Mouse (Mus musculus) left cerebral cortex, postnatal 10 days (tissue): ENCODE measurements at regions not wholly inside any gene's neighbourhood (a gene's known extent, or its start where the extent isn't known, plus 50 kb on each side); places are given as distances from the start of the nearest gene placed in this dataset.

Experiments used
- DNase-seq, 2 experiments: peaks; one replicate each; pipeline ENCODE4 v3.0.0; 2021 to 2022; ENCODE audit warnings: low spot score in 2 of 2, mixed read lengths in 1 of 2; ENCODE audit errors: extremely low spot score in 1 of 2
- intact Hi-C: fragments of 180-260 bp; cut with DNase I; formaldehyde crosslinking; loops from one replicate; pipeline ENCODE4 v1.15.1; 2025

DNA sequence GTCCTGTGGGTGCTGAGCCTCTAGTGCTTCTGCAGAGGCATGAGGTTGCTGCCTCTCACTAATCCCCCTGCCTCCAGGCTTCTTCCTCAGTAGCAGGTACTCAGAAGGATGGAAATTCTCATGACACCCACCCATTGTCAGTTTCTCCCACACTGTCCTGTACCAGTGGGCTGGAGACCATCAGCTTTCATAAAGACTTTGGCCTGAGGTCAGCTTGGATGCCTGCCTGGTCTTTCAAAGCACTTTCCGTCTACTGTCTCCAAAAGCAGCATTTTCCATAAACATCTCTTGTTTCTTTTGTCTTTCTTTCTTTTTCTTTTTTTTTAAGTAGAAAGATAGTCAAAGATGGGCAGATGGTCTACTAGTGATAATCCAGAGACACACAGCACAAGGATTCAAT is 257.6 kb upstream of the Adamts9 start:
- intact Hi-C loops = no loop called here
- DNase-seq = no peak

DNA sequence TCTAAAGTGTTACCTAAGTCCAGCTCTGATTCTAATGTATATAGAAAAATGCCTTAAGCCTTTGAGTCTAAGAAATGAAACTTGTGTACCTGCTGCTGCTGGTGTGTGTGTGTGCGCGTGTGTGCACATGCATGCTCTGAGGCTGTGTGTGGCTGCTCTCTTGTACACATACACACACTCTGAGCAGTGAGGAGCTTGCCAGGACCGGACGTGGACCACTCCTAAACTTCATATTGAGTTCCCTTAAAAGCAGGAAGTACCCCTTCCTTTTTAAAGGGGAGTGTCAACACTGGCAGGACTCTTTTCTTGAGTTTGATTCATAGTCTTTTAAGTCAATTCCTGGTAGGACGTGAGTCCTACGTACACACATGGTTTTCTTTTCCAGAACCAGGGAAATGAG is 251.4 kb upstream of the Adamts9 start:
- intact Hi-C loops = no loop called here
- no peak for DNase-seq

DNA sequence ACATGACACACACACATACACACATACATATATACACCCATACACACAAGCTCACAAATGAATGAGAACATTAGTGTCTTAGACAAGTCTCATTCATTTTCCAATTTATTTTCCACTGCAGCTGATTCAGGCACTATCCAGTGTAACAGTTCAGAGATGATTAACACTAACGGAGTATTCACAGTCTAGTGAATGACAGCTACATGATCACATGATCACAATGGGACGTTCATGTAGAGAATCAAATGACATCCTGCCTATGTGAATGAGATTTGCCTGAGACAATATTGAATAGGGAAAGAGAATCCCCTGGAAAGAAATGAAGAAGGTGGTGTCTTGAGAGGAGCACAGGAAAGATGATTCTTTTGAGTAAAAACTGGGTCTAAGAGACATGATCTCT is 249.7 kb upstream of the Adamts9 start:
- intact Hi-C loops = no loop called here

DNA sequence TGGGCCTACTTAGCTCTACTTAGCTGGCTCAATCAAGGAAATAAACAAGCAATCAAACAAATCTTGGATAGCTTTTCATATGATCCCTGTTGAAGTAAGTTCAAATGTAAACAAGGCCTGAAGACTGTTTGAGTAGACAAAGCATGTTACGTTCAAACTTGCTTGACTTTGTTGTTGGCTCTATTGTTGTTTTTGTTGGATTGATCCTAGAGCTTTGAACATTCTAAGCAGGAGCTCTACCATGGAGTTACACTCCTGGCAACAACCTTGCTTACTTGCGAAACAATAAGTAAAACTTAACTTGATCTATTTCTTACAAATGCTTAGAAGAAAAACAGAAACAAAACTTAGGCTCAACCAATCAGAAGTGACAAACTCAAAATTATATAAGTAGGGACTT is 247.7 kb upstream of the Adamts9 start:
- intact Hi-C loops = no loop called here
- no peak for DNase-seq

More for the DNA sequence above, 249.7 kb upstream of the Adamts9 start:
- no peak for DNase-seq

DNA sequence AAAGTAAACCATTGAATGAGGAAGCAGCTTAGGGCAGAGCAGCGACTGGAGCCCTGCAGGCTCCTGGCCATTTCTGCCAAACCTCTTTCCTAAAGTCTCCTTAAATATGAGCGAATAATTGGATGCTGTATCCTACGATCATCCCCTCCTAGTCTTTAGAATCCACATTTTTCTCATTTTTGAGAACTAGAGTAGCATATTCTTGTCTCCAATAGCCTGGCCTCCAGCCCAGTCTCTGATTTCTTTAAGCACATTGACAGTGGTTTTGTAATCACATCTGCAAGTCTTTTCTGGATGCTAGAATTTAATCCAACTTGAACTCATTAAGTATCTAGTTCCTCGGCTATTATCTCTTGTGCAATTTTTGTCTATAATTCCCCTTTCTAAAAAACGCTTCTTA is 225.2 kb upstream of the Adamts9 start:
- intact Hi-C loops = no loop called here
- peak in 1 of 2 experiments; percentile 11 for DNase-seq

DNA sequence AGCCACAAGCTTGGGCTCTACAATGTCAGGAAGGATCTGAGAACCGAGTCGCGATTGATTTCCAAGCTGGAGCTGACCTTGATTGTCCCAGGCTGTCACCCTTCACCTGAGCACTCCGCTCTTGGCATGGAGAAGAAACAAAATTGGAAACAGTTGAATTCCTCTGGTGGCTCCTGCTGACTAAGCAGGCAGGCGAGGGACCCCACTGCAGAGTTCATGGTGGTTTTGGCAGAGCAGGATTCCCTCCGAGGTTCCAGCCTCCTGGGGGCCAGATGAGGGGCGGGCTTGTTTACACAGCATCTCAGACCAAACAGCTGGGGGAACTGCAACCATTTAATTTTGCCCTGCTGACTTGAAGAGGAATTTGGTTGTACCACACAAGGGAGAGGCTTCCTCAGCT is 224.0 kb upstream of the Adamts9 start:
- peak in 1 of 2 experiments; percentile 59 for DNase-seq
- intact Hi-C loops = no loop called here

DNA sequence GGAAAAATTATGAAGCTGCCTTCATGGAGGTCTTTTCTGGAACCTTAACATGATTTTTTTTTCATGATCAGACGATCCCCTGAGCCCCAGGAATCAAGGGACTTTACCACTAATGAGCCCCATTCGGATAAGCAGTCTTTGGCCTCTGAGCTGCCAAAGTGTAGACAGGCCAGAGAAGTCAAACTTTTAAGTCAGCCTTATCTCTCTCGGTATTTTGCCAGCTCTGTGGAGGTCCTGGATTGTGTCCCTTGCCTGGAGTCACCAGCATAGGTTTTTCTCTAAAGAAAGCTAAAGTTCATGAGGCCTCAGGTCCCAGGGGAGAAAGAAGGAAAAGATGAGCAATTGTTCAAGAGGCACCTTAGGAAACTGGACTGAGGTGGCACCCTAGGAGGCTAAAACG is 222.7 kb upstream of the Adamts9 start:
- intact Hi-C loops = no loop called here
- DNase-seq = no peak

DNA sequence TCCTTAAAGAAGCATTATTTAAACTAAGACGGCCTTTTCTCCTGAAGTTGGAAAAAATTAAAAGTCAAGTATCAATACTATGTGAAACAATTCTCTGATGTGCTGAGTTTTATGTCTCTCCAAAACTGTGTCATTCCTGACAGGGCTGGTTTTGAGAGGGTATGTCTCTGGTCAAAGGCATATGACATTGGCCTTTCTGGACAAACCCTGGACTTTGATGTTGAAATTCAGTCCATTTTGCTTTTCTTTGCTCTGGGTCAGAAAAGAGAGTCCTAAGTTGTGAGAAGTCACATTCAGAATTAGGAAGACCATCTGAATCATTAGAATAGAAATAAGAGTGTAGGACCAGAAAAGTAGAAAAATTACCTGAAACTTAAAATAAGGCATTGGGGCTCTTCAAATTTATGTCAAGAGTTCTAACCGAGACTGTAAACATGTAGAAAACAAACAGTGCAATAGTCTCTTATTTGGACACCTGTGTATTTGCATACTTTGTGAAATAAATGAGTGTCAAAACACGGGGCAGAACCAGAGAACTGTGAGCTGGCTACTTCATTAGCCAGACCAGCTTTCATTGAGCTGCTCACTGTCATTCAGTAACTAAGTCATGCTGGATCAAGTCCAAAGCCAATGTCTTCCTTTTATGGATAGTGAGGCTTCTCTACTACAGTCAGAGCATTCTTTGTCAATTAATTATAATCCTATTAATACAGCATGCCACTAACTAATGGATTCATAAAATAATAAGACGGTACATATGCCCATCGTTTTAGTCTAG is 209.3 kb upstream of the Adamts9 start:
- intact Hi-C loops = no loop called here
- DNase-seq = no peak

DNA sequence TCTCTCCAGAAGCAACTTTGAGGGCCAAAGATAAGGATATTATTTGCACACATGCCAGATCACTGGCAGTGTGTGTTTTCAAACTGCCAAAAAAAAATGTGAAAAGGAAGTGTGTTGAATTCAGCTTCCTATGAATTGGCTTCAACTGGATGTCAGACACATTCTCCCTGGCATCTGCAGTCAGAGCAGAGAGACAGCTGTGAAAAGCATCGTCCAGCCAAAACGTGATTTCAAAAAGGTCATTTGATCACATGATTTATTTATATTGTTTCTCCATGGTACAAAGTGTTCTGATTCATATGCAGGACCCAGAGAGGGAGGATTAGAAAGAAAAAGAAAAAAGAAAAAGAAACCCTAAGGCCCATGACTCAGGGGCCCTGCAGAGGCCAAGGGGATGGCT is 207.2 kb upstream of the Adamts9 start:
- intact Hi-C loops = no loop called here
- DNase-seq = no peak

DNA sequence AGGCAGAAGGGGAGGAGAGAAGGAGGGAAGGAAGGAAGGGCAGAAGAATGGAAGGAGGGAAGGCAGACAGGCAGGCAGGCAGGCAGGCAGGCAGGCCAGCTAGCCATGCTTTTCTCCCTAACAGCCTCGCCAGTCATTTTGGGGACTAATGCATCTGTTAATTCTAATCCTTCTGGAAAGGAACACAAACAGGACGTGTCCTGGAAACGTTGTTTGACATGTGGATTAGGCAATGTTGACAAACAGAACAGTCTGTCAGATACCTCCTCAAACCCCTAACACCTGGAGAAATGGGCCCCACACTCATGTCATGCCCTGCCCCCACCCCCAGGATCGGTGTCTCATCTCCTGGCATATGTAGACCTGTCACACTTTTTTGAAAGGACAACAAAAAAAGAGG is 206.7 kb upstream of the Adamts9 start:
- intact Hi-C loops = no loop called here
- no peak for DNase-seq

DNA sequence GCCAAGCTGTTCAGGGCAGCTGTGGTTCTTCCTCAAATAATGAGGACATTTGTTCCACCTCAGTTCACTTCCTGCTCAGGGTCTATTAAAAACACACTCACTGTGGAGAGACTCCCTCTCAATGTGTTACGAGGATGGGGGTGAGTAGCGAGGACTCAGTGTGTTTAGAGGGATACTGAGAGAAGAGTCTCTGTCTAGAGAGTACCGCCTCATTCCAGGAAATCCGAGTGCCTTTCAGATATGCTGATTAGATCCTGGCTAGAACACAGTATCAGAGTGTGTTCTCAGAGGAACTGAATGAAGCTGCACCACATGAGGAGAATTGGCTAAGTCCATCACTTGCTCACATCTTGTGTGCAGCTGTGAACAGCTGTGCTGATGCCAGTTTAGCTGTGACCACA is 197.0 kb upstream of the Adamts9 start:
- DNase-seq = peak; percentile 29 to 53

DNA sequence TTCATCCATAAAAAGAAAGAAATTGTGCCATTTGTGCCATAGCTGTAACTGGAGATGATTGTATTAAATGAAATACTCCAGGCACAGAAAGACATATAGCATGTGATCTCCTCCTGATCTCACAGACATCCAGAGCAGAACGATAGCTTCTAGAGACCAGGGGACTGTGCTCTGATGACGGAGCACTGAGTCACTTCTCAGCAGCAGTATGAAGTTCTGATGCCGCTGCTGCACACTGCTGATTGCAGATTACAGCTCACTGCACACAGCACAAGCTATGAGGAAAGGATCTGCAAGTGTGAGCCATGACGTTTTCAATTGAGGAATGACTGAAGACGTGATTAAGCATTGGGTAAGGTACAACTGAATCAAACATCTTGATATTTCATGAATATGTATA is 190.6 kb upstream of the Adamts9 start:
- intact Hi-C loops = no loop called here
- no peak for DNase-seq

More for the DNA sequence above, 197.0 kb upstream of the Adamts9 start:
- intact Hi-C loops = no loop called here

DNA sequence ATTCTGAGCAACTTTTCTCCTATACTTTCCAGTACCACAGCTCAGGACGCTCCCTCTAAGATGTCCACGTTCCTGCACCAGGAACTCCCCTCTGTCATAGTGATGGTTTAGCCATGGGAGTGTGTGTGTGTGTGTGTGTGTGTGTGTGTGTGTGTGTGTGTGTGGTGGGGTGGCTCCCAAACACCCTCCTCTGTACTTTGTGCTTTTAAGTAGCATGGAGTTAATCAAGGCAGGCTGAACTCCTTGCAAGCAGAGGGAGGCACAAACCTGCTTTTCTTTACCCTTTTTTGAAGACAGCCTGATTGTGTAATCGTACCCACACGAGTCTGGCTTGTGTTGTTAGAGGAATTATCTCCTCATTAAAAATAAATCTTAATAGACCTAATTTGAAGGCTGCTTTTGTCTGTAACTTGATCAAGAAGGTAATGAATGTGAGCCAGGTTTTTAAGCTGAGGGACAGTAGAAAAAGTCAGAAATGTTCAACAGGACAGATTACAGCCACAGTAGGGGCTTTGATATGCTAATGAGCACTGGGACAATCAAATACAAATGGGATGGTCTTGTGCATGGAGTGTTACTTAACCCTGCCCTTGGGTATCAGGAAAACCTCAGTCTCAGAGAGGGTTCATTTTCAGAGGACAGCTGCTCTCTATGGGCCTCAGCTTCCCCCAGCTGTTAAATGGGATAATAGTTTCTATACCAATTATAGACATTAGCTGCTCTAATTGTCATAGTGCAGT is 187.8 kb upstream of the Adamts9 start:
- intact Hi-C loops = no loop called here
- no peak for DNase-seq

DNA sequence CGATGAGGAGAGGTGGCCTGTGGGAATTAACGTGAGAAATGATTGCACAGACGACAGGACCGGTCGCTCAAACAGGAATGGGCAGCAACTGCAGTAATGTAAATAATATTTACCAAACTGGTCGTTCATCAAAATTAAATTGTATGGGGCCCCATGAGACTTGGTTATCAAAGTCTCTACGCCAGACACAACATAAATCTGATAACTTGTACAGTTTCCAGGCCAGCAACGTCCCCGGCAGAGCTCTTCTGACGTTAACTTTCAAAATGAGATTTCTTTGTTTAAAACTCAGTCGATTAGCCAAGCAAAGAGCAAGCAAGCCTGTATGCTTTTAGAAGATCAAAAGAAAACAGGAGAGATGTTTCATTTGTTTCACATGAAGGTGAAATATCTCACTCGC is 176.2 kb upstream of the Adamts9 start:
- DNase-seq = no peak
- intact Hi-C loops = no loop called here

DNA sequence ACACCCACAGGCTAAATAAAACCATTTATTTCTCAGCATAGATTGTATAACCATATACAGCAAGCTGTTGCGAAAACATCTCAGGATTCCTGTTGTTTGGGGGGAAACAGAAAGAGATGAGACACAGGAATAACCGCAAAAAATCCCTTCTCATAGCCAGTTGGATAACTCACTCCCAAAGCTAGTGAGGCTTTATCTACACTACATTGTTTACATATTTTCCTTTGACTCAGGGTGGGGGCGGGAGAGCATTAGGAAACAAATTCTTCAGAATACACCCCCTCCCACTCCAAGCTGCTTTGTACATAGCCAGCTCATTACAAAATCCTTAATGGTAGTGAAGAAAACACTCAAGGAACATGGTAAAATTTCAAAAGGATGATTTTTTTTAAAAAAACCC is 170.1 kb upstream of the Adamts9 start:
- intact Hi-C loops = no loop called here
- DNase-seq = no peak

DNA sequence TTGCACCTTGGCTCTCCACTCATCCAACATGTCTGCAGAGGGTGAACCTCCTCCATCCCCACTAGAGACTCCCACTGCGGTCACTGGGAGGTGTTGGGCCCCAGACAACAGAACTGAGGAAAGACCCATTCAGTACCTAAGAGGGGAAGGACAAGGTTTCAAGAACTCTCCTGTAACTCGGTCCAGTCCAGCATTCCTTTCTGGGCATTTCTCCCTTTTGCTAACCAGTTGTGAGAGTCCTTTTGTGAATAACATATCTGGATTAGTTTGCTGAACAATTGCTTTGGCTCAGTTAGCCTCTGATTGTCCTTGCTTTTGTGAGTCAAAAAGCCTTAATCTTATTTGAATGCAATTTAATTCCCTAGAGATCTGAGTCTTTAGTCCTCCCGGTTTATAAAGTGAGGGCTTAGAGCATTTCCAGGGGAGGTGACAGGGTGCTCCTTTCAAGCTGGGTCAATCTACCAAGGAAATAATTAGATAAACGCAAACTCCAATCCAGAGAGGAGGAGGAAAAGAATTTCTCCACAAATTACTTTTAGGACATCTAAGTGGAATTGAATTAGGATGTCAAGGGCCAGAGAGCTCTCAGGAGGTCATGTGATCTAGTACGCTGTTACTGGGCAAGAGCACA is 151.6 kb upstream of the Adamts9 start:
- intact Hi-C loops = no loop called here
- DNase-seq = no peak

DNA sequence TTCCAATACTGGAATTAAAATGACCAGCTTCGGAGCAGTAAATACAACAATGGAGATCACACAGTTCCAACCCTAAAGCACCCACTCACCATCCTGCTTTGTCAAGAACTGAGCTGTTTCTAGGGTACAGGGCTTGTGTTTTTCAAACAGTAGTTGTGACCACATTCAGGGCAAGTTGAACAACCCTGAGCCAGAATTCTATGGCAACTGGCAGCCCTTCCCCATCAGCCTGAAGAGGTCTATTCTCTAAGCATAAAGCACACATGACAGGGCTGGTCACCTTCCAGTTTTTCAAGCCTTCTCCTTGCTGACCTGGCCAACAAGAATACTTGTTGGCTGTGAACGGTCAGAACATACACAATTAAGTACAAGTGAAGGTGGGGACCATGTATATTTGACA is 150.5 kb upstream of the Adamts9 start:
- DNase-seq = peak in 1 of 2 experiments; percentile 11
- intact Hi-C loops = no loop called here

DNA sequence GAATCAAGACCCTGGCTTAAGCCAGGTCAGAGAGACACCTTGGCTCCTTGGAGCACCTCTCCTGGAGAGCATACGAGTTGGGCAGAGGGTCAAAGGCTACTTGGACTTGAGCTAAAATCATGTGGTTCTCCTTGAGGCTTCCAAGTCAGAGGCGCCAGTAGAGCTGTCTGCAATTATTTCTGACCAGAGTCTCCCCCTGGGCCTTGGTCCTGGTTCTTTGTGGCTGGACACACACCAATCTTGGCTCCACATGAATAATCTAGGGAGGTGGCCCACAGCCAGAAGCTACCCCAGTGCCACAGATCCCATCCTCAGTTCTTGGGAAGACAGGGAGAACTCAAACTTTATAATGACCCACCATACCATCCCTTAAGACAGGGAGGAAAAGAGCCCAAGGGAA is 144.0 kb upstream of the Adamts9 start:
- intact Hi-C loops = no loop called here
- DNase-seq = peak in 1 of 2 experiments; percentile 27

DNA sequence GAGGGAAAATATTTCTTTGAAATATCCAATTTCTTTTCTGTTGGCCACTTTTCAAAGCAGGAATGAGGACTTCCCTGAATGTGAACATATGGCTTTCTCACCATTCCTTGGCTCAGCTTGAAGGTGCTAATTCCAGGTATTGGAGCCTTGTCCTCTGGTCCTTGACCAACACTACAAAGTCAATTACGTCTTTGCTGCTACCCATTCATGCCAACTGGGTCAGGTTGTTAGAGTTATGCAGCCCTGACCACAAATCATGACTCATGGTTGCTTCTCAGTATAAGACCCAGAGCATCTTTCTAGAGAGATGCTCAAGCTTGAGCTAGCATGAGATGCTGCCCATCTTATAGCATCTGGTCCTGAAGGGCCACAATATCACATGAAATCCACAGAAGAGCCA is 141.0 kb upstream of the Adamts9 start:
- intact Hi-C loops = no loop called here
- no peak for DNase-seq

DNA sequence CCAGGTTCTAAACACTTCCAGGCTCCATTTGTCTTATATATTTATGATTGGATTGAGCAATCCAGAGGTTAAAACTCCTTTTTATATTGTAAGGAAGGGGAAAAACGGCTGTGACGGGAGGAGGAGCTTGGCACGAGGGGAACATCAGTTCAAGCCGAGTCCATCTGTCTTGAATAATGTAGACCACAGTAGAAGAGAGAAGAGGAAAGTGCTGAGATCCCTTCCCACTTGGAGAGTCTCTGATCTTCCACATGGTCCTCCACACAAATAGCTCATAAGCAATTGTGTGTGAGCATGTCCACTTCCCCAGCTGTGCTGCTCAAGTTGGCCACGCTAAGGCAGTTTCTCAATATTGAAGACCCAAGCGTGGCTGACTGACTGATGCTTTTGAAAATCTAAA is 140.4 kb upstream of the Adamts9 start:
- intact Hi-C loops = no loop called here

More for the DNA sequence above, 140.4 kb upstream of the Adamts9 start:
- no peak for DNase-seq
